Mouse (Mus musculus): Measurements from ENCODE around the gene Tmem86a. TPM values are rescaled to one million over a fixed set of nuclear protein-coding genes. Genes with fewer than 3 reads are reported as not detected.

Tmem86a gene
- polyA plus RNA-seq, 1 experiment from 2014 or later = 17.4 TPM

DNA sequence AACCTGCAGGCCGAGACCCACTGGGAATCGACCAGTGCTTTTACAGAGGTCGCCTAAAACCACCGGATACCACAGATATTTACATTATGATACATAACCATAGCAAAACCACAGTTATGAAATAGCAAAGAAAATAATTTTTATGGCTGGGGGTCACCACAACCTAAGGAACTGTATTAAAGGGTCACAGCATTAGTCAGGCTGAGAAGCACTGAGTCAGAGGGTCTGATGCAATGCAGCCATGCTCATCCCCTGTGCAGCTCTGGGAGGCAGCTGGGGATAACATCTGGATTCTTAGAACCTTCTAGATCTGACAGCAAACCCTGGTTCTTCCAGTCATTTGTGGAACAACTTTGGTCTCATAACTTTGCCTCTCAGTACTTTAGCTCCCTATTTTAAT lies 19.0 kb upstream of the Tmem86a start:
- no peaks in the 10 kb centered on the region for H3K36me3 ChIP-seq
- 78% methylated on average over 4 of the region's 4 CpGs for WGBS

DNA sequence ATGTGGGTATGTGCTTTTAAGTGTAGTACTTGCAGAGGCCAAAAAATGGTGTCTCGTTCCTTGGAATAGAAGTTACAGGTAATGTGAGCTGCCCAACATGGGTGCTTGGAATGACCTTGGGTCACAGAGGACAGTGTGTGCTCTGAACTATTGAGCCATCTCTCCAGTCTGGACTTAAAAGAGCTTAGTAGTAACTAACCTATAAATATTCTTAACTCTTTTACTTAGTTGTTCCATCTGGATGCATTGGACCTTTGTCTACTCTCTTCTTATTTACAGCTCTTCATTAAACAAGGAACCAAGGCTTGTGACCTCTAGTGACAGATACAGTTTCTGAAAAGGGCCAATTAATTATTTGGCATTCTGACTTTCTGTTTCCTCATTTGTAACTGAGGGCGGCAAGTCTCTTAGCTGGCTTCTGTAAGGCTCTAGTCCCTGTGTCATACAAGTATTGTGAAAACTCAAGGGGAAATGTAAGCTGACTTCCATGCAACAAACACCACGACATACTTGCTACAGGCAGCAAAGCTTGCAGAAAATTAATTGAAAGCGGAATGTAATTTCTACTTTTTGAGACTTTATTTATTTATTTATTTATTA lies 15.5 kb upstream of the Tmem86a start:
- Histone ChIP-seq H3K27ac (no peak overlapping the region), H3K9ac (no peak overlapping the region), H3K4me2 (no peak overlapping the region), H3K4me3 (no peak overlapping the region), H3K36me3 (no peaks in the 10 kb centered on the region), H3K27me3 (no peaks in the 10 kb centered on the region), H3K4me1 (no peaks in the 10 kb centered on the region), H3K9me3 (no peaks in the 10 kb centered on the region)
- WGBS = 84% methylated on average over 4 of the region's 4 CpGs
- no peak for ATAC-seq (ENCODE audit: insufficient number of reproducible peaks, insufficient read depth, low FRiP score, low TSS enrichment, low read depth)

More for the DNA sequence above, 19.0 kb upstream of the Tmem86a start:
- Histone ChIP-seq H3K4me3 (no peak overlapping the region), H3K27me3 (no peaks in the 10 kb centered on the region), H3K4me1 (no peaks in the 10 kb centered on the region), H3K27ac (no peak overlapping the region), H3K4me2 (no peak overlapping the region), H3K9ac (no peak overlapping the region), H3K9me3 (no peaks in the 10 kb centered on the region)
- no peak for ATAC-seq (ENCODE audit: insufficient number of reproducible peaks, insufficient read depth, low FRiP score, low TSS enrichment, low read depth)

DNA sequence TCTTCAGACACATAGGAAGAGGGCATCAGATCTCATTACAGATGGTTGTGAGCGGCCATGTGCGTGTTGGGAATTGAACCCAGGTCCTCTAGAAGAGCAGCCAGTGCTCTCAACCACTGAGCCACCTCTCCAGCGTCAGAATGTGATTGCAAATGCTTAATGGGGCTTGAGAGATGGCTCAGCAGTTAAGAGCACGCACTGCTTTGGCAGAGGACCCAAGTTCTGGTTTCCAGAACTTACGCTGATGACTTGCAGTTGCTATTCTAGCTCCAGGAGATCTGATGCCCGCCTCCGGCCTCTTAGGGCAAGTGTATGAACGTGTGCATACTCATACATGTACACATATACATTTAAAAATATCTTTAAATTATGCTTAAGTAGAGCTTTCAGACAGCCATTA lies 15.0 kb upstream of the Tmem86a start:
- no peaks in the 10 kb centered on the region for H3K27me3 ChIP-seq
- no peak for ATAC-seq (ENCODE audit: insufficient number of reproducible peaks, insufficient read depth, low FRiP score, low TSS enrichment, low read depth)
- H3K27ac ChIP-seq = no peak overlapping the region
- no peaks in the 10 kb centered on the region for H3K36me3 ChIP-seq
- no peak overlapping the region for H3K4me3 ChIP-seq
- H3K4me2 ChIP-seq = no peak overlapping the region
- no peaks in the 10 kb centered on the region for H3K9me3 ChIP-seq
- H3K9ac ChIP-seq = no peak overlapping the region
- H3K4me1 ChIP-seq = no peaks in the 10 kb centered on the region
- WGBS = 81% methylated on average over 8 of the region's 8 CpGs

DNA sequence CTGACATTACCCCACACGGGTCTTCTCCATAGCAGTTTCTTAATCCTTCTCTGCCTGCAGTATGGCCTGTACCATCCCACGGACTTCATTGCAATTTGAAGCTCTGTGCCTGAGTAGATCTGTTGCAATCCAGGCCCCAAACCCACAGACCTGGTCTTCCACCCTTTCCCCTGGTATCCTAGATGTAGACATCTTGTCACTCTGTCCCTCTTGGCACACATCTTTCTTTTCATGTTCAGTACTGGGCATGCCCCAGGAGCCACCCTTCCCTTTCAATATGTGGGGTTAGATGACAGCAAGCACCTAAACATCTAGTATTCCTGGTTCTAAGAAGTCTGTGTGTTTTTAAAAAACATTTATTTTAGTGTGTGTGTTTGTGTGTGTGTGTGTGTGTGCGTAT lies 8.7 kb upstream of the Tmem86a start:
- 84% methylated on average over 3 of the region's 3 CpGs for WGBS
- H3K4me2 ChIP-seq = no peak overlapping the region
- no peaks in the 10 kb centered on the region for H3K36me3 ChIP-seq
- no peak for ATAC-seq (ENCODE audit: insufficient number of reproducible peaks, insufficient read depth, low FRiP score, low TSS enrichment, low read depth)
- H3K27me3 ChIP-seq = no peaks in the 10 kb centered on the region
- 0 out of 2 replicates have a peak, but pooled peaks cover 3% of the 10 kb centered on the region for H3K4me1 ChIP-seq
- no peak overlapping the region for H3K4me3 ChIP-seq
- no peaks in the 10 kb centered on the region for H3K9me3 ChIP-seq
- H3K27ac ChIP-seq = no peak overlapping the region
- H3K9ac ChIP-seq = no peak overlapping the region

- Histone ChIP-seq H3K4me2 (no peak overlapping the region), H3K4me3 (no peak overlapping the region), H3K36me3 (no peaks in the 10 kb centered on the region), H3K4me1 (0 out of 2 replicates have a peak, but pooled peaks cover 3% of the 10 kb centered on the region), H3K9ac (no peak overlapping the region), H3K9me3 (no peaks in the 10 kb centered on the region), H3K27ac (no peak overlapping the region), H3K27me3 (no peaks in the 10 kb centered on the region)
- no peak for ATAC-seq (ENCODE audit: insufficient number of reproducible peaks, insufficient read depth, low FRiP score, low TSS enrichment, low read depth)
- 72% methylated on average over 4 of the region's 4 CpGs for WGBS
These were observed 8.3 kb upstream of the Tmem86a start for GRCm38 (mm10) chr7:47042121-47042520.

GRCm38 (mm10) chr7:47042823-47043490 lies 7.4 kb upstream of the Tmem86a start:
- 32% methylated on average over 6 of the region's 6 CpGs for WGBS
- Histone ChIP-seq H3K4me3 (no peak overlapping the region), H3K36me3 (no peaks in the 10 kb centered on the region), H3K9ac (no peak overlapping the region), H3K9me3 (no peaks in the 10 kb centered on the region), H3K4me2 (no peak overlapping the region), H3K27ac (no peak overlapping the region), H3K27me3 (no peaks in the 10 kb centered on the region), H3K4me1 (0 out of 2 replicates have a peak, but pooled peaks cover 3% of the 10 kb centered on the region)
- no peak for ATAC-seq (ENCODE audit: insufficient number of reproducible peaks, insufficient read depth, low FRiP score, low TSS enrichment, low read depth)

DNA sequence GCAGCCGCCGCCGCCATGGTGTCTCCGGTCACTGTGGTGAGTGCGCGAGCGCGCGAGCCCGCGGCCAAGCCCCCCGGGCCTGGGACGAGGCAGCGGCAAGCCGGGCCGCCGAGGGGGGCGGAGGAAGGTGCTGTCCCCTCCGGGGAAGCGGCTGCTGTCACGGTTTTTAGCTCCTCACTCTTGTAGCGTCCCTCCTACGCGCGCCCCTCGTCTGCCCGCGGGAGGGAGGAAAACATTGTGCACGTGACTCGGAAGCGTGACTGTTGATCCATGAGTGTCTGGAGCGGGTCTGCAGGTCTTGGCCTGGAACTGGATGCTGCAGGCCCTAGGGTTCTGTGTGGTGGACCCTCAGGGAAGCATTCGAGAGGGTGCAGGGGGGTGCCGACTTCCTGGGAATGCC lies 365 bp downstream of the Tmem86a start:
- peaks cover 21% of the 10 kb centered on the region for H3K4me1 ChIP-seq
- H3K9ac ChIP-seq = peak overlapping the region; percentile 75
- H3K4me3 ChIP-seq = peak overlapping the region; percentile 68
- ATAC-seq (ENCODE audit: insufficient number of reproducible peaks, insufficient read depth, low FRiP score, low TSS enrichment, low read depth) = peak; percentile 53
- peak overlapping the region; percentile 87 for H3K27ac ChIP-seq
- H3K9me3 ChIP-seq = no peaks in the 10 kb centered on the region
- H3K4me2 ChIP-seq = peak overlapping the region; percentile 79
- peaks cover 6% of the 10 kb centered on the region; the same call in 1 of the 2 replicates for H3K36me3 ChIP-seq
- WGBS = 0% methylated on average over 34 of the region's 34 CpGs
- H3K27me3 ChIP-seq = no peaks in the 10 kb centered on the region

GRCm38 (mm10) chr7:47051404-47052151 lies 1.2 kb downstream of the Tmem86a start:
- H3K27ac ChIP-seq = peak overlapping the region; percentile 76
- no peak for ATAC-seq (ENCODE audit: insufficient number of reproducible peaks, insufficient read depth, low FRiP score, low TSS enrichment, low read depth)
- 6% methylated on average over 2 of the region's 2 CpGs for WGBS
- peaks cover 21% of the 10 kb centered on the region for H3K4me1 ChIP-seq
- peaks cover 6% of the 10 kb centered on the region; the same call in 1 of the 2 replicates for H3K36me3 ChIP-seq
- peak overlapping the region; percentile 75 for H3K9ac ChIP-seq
- peak overlapping the region; percentile 68 for H3K4me3 ChIP-seq
- peak overlapping the region; percentile 79 for H3K4me2 ChIP-seq
- no peaks in the 10 kb centered on the region for H3K9me3 ChIP-seq
- no peaks in the 10 kb centered on the region for H3K27me3 ChIP-seq

DNA sequence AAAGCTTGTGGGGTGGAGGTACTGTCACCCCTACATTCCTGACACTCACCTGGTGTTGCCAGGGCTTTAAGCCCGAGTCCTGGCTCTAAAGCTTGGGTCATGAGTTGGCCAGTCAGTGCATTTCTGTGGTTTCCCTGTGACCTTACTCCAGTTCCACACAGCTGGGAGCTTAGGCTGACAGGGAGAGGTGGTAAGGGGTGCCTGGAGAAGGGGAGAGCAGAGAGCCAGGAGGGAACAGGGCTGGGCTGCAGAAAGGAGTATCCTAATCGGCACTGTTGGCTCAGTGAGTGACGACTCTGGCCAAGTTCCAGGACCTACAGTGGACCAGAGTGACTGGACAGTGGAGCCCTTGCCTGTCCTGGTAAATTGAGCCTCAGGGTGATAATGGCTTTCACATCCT lies 1.9 kb downstream of the Tmem86a start:
- H3K36me3 ChIP-seq = peaks cover 6% of the 10 kb centered on the region; the same call in 1 of the 2 replicates
- H3K9ac ChIP-seq = peak overlapping the region; percentile 75; the same call in 1 of the 2 replicates
- H3K27ac ChIP-seq = peak overlapping the region; percentile 76
- H3K4me2 ChIP-seq = peak overlapping the region; percentile 79
- H3K9me3 ChIP-seq = no peaks in the 10 kb centered on the region
- peaks cover 21% of the 10 kb centered on the region for H3K4me1 ChIP-seq
- no peak for ATAC-seq (ENCODE audit: insufficient number of reproducible peaks, insufficient read depth, low FRiP score, low TSS enrichment, low read depth)
- H3K4me3 ChIP-seq = peak overlapping the region; percentile 68; the same call in 1 of the 2 replicates
- 27% methylated on average over 3 of the region's 3 CpGs for WGBS
- no peaks in the 10 kb centered on the region for H3K27me3 ChIP-seq

DNA sequence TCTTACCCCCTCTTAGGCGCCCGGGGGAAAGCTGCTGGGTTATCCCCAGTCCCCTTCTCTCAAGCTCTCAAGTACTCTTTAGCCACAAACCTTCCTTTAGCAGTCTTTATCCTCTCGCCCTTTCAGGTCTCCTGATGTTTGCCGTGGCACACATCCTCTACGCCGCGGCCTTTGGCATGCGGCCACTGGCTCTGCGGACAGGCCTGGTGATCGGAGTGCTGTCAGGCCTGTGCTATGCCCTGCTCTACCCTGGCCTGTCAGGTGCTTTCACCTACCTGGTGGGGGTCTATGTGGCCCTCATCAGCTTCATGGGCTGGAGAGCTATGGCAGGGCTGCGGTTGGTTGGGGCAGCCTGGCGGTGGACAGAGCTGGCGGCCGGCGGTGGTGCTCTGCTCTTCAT lies 2.9 kb downstream of the Tmem86a start:
- Histone ChIP-seq H3K4me1 (peaks cover 21% of the 10 kb centered on the region), H3K27ac (no peak overlapping the region), H3K4me3 (no peak overlapping the region), H3K9me3 (no peaks in the 10 kb centered on the region), H3K4me2 (no peak overlapping the region), H3K27me3 (no peaks in the 10 kb centered on the region), H3K36me3 (peaks cover 6% of the 10 kb centered on the region; the same call in 1 of the 2 replicates), H3K9ac (no peak overlapping the region)
- WGBS = 94% methylated on average over 15 of the region's 15 CpGs
- no peak for ATAC-seq (ENCODE audit: insufficient number of reproducible peaks, insufficient read depth, low FRiP score, low TSS enrichment, low read depth)

- Histone ChIP-seq H3K9ac (no peak overlapping the region), H3K4me1 (peaks cover 21% of the 10 kb centered on the region), H3K4me2 (no peak overlapping the region), H3K36me3 (peaks cover 6% of the 10 kb centered on the region; the same call in 1 of the 2 replicates), H3K27me3 (no peaks in the 10 kb centered on the region), H3K4me3 (no peak overlapping the region), H3K9me3 (no peaks in the 10 kb centered on the region), H3K27ac (no peak overlapping the region)
- ATAC-seq (ENCODE audit: insufficient number of reproducible peaks, insufficient read depth, low FRiP score, low TSS enrichment, low read depth) = no peak
- WGBS = 73% methylated on average over 2 of the region's 2 CpGs
These were observed 4.3 kb downstream of the Tmem86a start for GRCm38 (mm10) chr7:47054666-47055065.
